Comparison of ENCODE assay signal across 31 mouse cellular contexts in the genomic region with DNA sequence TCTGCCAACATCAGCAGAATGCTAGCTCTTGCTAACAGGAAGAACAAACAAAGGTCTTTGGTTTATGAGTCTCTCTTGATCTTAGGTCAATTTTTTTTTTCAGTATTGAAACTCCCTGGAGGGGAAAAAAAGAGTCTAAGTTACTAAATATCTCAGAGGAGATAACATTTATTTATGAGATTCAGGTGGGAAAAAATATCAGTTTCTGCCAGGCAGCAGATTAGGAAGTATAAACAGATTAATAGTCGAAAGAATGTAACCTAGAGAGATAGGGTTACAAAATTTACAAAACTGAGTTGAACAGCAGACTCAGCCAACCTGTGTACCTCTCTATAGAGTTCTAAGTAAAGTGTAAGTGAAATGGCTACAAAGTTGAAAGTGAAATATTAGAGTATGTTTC.
"Had no signal": no experiment of that assay in that cellular context is flagged by ENCODE, and none has a peak within 500 bp of the region (broad histone marks: within the 10 kb centered on the region; RNA-seq: fewer than 3 reads in every experiment).

No protein-coding gene starts in this region.

- H3K27ac ChIP-seq: left cerebral cortex, adult 2 months; limb, embryonic 10.5 days; limb, embryonic 12.5 days; limb, embryonic 13.5 days; limb, embryonic 15.5 days; liver, embryonic 12.5 days; liver, embryonic 13.5 days; liver, embryonic 14.5 days; liver, embryonic 15.5 days; lung, embryonic 15.5 days; macrophage; midbrain, embryonic 10.5 days; midbrain, embryonic 12.5 days; midbrain, embryonic 13.5 days; neural tube, embryonic 12.5 days had no signal

- H3K4me1 ChIP-seq: limb, embryonic 10.5 days; limb, embryonic 12.5 days; limb, embryonic 13.5 days; limb, embryonic 15.5 days; lung, embryonic 15.5 days; midbrain, embryonic 10.5 days; midbrain, embryonic 12.5 days; midbrain, embryonic 13.5 days; neural tube, embryonic 12.5 days had no signal

- H3K9me3 ChIP-seq: limb, embryonic 10.5 days; limb, embryonic 12.5 days; limb, embryonic 13.5 days; limb, embryonic 15.5 days; liver, embryonic 12.5 days; liver, embryonic 13.5 days; liver, embryonic 15.5 days; lung, embryonic 15.5 days; megakaryocyte, embryonic 14.5 days; midbrain, embryonic 10.5 days; midbrain, embryonic 12.5 days; midbrain, embryonic 13.5 days; neural tube, embryonic 12.5 days had no signal

- H3K27me3 ChIP-seq: limb, embryonic 12.5 days; limb, embryonic 13.5 days; limb, embryonic 15.5 days; liver, embryonic 12.5 days; liver, embryonic 13.5 days; liver, embryonic 15.5 days; lung, embryonic 15.5 days; megakaryocyte, embryonic 14.5 days; midbrain, embryonic 12.5 days; midbrain, embryonic 13.5 days; neural tube, embryonic 12.5 days had no signal

- DNase-seq: left cerebral cortex, postnatal 4 days; liver; liver, embryonic 13.5 days; liver, postnatal 0 days; lung, adult 18-20 months; lung, adult 2 months; lung, embryonic 14.5 days; lung, postnatal 10 days; lung, postnatal 14 days; lung, postnatal 36 days; lung, postnatal 4 days; midbrain, embryonic 14.5 days had no signal

- H3K36me3 ChIP-seq: limb, embryonic 15.5 days; liver, embryonic 15.5 days; lung, embryonic 15.5 days had no signal

- H3K4me3 ChIP-seq: left cerebral cortex, adult 2 months; limb, embryonic 10.5 days; limb, embryonic 12.5 days; limb, embryonic 13.5 days; limb, embryonic 15.5 days; liver, embryonic 12.5 days; liver, embryonic 13.5 days; liver, embryonic 15.5 days; lung, embryonic 15.5 days; megakaryocyte, embryonic 14.5 days; midbrain, embryonic 10.5 days; midbrain, embryonic 12.5 days; midbrain, embryonic 13.5 days; myocyte; neural tube, embryonic 12.5 days had no signal

- H3K9ac ChIP-seq: limb, embryonic 12.5 days; limb, embryonic 13.5 days; limb, embryonic 15.5 days; liver, embryonic 12.5 days; liver, embryonic 13.5 days; liver, embryonic 14.5 days; liver, embryonic 15.5 days; liver, postnatal 0 days; lung, embryonic 14.5 days; lung, embryonic 15.5 days; midbrain, embryonic 12.5 days; midbrain, embryonic 13.5 days; neural tube, embryonic 12.5 days had no signal

- ATAC-seq: liver, embryonic 12.5 days; liver, postnatal 0 days; lung, postnatal 0 days; midbrain, embryonic 13.5 days; midbrain, embryonic 16.5 days had no signal

- H3K4me2 ChIP-seq: limb, embryonic 12.5 days; limb, embryonic 13.5 days; limb, embryonic 15.5 days; liver, embryonic 11.5 days; liver, embryonic 12.5 days; liver, embryonic 13.5 days; liver, embryonic 15.5 days; lung, embryonic 14.5 days; lung, embryonic 15.5 days; midbrain, embryonic 12.5 days; midbrain, embryonic 13.5 days; neural tube, embryonic 12.5 days had no signal
